Mouse (Mus musculus) thymus, postnatal 4 days (tissue): ENCODE data around the gene Aadacl4.
"Not testable (repeated sequence)": the region's sequence is repeated elsewhere in the genome, so short reads cannot be mapped to it uniquely, and the experiment has no call there.

Experiments
- DNase-seq: peaks from one replicate; pipeline ENCODE4 v3.0.0; 2021

The Aadacl4 gene

DNA sequence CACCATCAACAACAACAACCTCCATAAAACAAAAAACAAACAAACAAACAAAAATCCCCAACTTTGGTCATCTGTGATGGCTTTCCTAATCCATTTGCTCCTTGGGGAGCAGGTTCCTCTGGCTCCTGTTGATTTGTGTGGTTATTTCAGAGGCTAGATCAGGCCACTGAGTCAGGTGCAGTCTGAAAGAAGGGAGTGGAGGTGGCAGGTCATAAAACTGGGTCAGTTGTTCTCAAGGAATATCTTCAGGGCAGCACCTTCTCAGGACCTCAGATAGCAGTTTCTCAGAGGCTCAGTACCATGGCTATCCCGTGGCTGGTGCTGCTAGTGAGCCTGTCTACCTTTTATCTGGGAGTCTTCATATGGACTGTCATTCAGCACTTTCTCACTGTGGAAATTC is at the start of gene Aadacl4:
Gene Aadacl4, plus strand, starts transcription at position 301 of the 400 bp plus-strand sequence.
- no peak for DNase-seq

DNA sequence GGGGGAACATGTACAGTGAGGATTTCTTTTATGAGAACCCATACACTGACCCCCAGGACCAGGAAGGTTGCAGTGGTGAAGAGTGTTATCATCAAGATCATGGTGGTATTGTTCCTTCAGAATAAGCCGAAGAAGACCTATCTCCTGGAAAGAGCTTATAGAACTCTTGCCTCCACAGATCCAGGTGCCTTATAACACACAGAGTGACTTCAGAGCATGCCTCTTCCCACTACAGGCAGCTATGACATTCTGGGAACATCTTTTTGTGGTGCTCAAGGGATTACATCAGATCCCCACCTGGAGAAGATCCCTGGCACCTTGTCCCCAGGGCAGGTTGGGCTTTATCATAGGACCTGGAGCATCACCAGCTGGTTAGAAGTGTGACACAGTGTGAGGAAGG is 48.5 kb upstream of the Aadacl4 start, which contains the start of gene Gm13124:
Gene Gm13124, minus strand, starts transcription at position 101 of the 400 bp plus-strand sequence.
- DNase-seq: no peak

DNA sequence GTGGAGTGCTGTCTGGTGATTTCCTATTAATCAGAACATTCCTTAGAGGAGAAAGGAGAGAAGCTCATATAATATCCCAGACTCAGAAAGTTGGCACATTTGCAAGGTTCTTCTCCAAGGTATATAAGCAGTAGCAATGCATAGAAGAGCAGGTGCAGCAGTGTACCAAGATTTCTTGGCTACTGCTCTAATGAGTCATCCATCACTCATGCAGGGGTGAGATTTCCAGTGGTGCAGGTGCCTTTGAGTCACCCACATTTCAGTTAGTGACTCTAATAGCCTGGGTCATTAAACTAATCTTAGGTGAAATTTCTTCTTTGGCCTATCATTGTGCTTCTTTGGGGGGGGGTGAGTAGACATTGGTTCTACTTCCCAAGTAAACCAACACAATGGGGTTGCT is 45.8 kb upstream of the Aadacl4 start:
- DNase-seq: no peak

DNA sequence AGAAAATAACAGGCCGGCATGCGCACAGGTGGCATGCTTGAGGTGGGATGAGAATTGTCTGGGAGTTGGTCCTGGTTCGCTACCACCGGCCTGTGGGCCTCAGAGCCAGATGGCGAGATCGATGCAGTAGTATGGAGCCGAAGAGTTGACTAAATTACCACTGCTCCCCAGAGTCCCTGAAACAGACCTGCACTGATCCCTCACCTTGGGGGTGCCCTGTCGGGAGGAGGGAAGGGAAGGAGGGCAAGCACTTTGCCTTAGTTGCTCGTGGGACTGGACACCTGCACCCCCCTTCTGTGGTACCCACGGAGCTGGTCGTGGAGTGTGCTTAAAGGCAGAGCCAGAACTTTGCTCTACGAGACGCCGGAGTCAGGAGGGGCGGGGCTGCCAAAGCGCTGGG is 27.3 kb upstream of the Aadacl4 start:
- not testable (repeated sequence) for DNase-seq

DNA sequence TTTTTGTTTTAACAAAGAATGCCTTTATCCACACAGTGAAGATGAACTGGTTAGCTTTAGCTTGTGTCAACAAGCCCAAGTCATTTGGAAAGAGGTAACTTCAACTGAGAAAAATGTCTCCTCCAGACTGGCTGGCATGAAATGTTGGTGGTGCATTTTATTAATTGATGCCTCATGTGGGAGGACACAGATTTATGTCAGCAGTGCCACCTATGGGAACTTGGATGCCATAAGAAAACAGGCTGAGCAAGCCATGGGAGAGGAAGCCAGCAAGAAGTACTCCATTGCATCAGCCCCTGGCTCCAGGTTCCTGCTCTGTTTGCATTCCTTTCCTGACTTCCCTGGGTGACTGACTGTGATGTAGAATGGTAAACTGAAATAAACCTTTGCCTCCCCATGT is 20.7 kb upstream of the Aadacl4 start:
- DNase-seq: no peak

DNA sequence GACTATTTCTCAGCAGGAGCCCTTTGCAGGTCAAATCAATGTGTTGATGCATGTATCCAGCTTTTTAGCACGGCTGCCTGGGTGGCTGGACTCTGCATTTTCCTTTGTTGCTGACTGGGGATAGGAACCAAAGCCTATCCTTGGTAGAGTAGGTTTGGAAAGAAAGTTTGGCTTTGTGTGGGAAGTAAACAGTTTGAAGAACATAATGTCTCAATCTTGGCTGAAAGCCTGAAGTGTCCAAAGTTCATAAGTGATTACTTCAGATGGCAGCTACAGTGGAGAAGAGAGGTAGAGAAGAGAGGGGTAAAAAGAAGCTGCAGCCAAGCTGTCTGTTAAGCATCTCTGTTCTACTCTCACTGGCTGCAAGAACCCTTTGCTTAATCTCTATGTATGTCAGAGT is 1.1 kb downstream of the Aadacl4 start:
- no peak for DNase-seq

DNA sequence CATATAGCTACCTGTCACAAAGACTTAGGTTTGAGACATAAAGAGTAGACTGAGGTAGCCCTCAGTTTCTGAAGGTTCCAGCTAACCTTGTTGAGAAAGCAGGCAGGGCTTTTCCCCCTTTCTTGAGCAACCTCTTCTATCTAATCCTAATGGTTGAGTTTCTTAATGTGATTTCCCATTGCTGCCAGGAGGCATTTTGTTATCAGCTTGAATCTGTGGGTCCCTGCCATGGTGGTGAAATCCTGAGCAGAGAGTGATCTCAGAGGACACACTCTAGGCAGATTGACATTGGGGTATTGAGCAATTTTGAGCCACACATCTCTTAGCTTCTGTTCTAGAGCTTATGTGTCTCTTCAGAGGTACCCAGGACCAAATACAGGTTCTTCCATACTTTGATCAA is 24.8 kb downstream of the Aadacl4 start:
- no peak for DNase-seq
